Mouse (Mus musculus) lung, postnatal 0 days (tissue): ENCODE measurements around the gene Srebf1.

Source experiments
- CTCF ChIP-seq: IDR thresholded peaks from 2 replicates; pipeline ENCODE4 v1.5.1; 2016; ENCODE audit warnings: antibody characterized with exemption, mild to moderate bottlenecking
- EP300 ChIP-seq: IDR thresholded peaks from 2 replicates; pipeline ENCODE4 v1.6.1; 2016; ENCODE audit warnings: antibody characterized with exemption, mild to moderate bottlenecking, control low read depth

DNA sequence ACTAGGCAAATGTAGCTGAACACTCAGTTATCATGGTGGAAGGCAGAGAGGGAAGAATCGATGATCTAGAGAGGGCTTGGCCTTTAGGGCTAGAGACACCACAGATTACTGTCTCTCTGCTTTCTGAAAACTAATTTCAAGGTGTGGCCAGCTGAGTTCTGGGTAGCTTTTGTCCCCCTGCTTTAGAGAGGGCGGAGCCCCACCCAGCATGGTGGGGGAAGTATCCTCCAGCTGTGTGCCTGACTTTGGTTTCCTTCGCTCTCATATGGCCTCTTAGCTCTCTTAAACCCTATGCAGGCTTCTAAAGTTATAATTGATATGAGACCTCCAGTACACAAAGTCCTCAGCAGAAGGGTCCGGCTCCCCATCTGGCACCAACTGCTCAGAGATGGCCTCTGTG is 59.0 kb downstream of the Srebf1 start:
- TF ChIP-seq CTCF (no peak), EP300 (no peak)
